Mouse (Mus musculus) neural tube, embryonic 15.5 days (tissue): ENCODE results near the gene Col8a2. TPM values are rescaled to one million over a fixed set of nuclear protein-coding genes. Genes with fewer than 3 reads are reported as not detected.
A peak's percentile ranks its signal among the peaks of the same experiment; 100 is the strongest.

Source experiments
- ATAC-seq: fragments of 200-750 bp; cut with Nextera tagmentation; 2 replicates; pipeline ENCODE4 v1.8.0; 2017; ENCODE audit warnings: mild to moderate bottlenecking, moderate TSS enrichment, moderate library complexity; ENCODE audit not compliant: low FRiP score
- H3K27ac ChIP-seq: fragments of 300-500 bp; sonication (generic); replicated peaks from 2 replicates; pipeline ENCODE4 v1.5.1; 2015; ENCODE audit warnings: mild to moderate bottlenecking, inconsistent platforms
- H3K27me3 ChIP-seq: fragments of 300-500 bp; sonication (generic); replicated peaks from 2 replicates; pipeline ENCODE4 v1.6.1; 2015; ENCODE audit warnings: inconsistent platforms
- H3K36me3 ChIP-seq: fragments of 300-500 bp; sonication (generic); 2 replicates; pipeline ENCODE4 v1.6.1; 2015; ENCODE audit warnings: inconsistent platforms
- H3K4me1 ChIP-seq: fragments of 300-500 bp; sonication (generic); 2 replicates; pipeline ENCODE4 v1.6.1; 2015; ENCODE audit warnings: inconsistent platforms
- H3K4me2 ChIP-seq: fragments of 300-500 bp; sonication (generic); 2 replicates; pipeline ENCODE4 v1.6.1; 2015; ENCODE audit warnings: inconsistent platforms, mild to moderate bottlenecking, moderate library complexity
- H3K4me3 ChIP-seq: fragments of 300-500 bp; sonication (generic); replicated peaks from 2 replicates; pipeline ENCODE4 v1.5.1; 2015; ENCODE audit warnings: mild to moderate bottlenecking, inconsistent platforms
- H3K9ac ChIP-seq: fragments of 300-500 bp; sonication (generic); replicated peaks from 2 replicates; pipeline ENCODE4 v1.6.1; 2015; ENCODE audit warnings: mild to moderate bottlenecking, inconsistent platforms
- H3K9me3 ChIP-seq: fragments of 300-500 bp; sonication (generic); replicated peaks from 2 replicates; pipeline ENCODE4 v1.6.1; 2016; ENCODE audit warnings: inconsistent platforms
- WGBS: fragments of 180-500 bp; shearing (Covaris S2); methylation state at CpG from one replicate; pipeline ENCODE4 v1.1.7; 2015; ENCODE audit warnings: mixed read lengths; 5-methylcytosine and 5-hydroxymethylcytosine counted together
- polyA plus RNA-seq: library from polyadenylated mRNA; unstranded; fragments of >200 nt; fragmentation: Nextera tagmentation; extraction: Ambion mirVana; gene quantifications from 2 replicates; pipeline ENCODE4 v1.2.1, GENCODE M21; 2015

Gene Col8a2
- polyA plus RNA-seq, 1 experiment from 2014 or later = 7.4 TPM

- Histone ChIP-seq H3K4me3 (peak overlapping the region; percentile 32; the same call in 1 of the 2 replicates), H3K27me3 (peaks cover 62% of the 10 kb centered on the region), H3K9ac (no peak overlapping the region), H3K9me3 (no peaks in the 10 kb centered on the region), H3K36me3 (no peaks in the 10 kb centered on the region), H3K4me2 (peak overlapping the region; percentile 16), H3K27ac (no peak overlapping the region), H3K4me1 (peaks cover 13% of the 10 kb centered on the region)
- no peak for ATAC-seq
- 35% methylated on average over 11 of the region's 11 CpGs for WGBS
Measured at GRCm38 (mm10) chr4:126287302-126287995, 856 bp downstream of the Col8a2 start.

GRCm38 (mm10) chr4:126288085-126288666, 1.6 kb downstream of the Col8a2 start:
- H3K27ac ChIP-seq = no peak overlapping the region
- no peak overlapping the region for H3K4me3 ChIP-seq
- H3K4me2 ChIP-seq = peak overlapping the region; percentile 16; the same call in 1 of the 2 replicates
- no peak for ATAC-seq
- peaks cover 62% of the 10 kb centered on the region for H3K27me3 ChIP-seq
- peaks cover 13% of the 10 kb centered on the region for H3K4me1 ChIP-seq
- WGBS = 43% methylated on average over 17 of the region's 17 CpGs
- no peaks in the 10 kb centered on the region for H3K36me3 ChIP-seq
- H3K9me3 ChIP-seq = no peaks in the 10 kb centered on the region
- H3K9ac ChIP-seq = no peak overlapping the region

GRCm38 (mm10) chr4:126290314-126290713, 3.7 kb downstream of the Col8a2 start:
- no peak overlapping the region for H3K27ac ChIP-seq
- H3K27me3 ChIP-seq = peaks cover 53% of the 10 kb centered on the region
- H3K4me2 ChIP-seq = no peak overlapping the region
- ATAC-seq = no peak
- no peak overlapping the region for H3K4me3 ChIP-seq
- no peaks in the 10 kb centered on the region for H3K9me3 ChIP-seq
- peaks cover 13% of the 10 kb centered on the region for H3K4me1 ChIP-seq
- 86% methylated on average over 8 of the region's 8 CpGs for WGBS
- no peak overlapping the region for H3K9ac ChIP-seq
- no peaks in the 10 kb centered on the region for H3K36me3 ChIP-seq

GRCm38 (mm10) chr4:126291196-126291595, 4.6 kb downstream of the Col8a2 start:
- Histone ChIP-seq H3K9ac (no peak overlapping the region), H3K9me3 (no peaks in the 10 kb centered on the region), H3K4me2 (no peak overlapping the region), H3K4me3 (no peak overlapping the region), H3K36me3 (no peaks in the 10 kb centered on the region), H3K4me1 (peaks cover 14% of the 10 kb centered on the region), H3K27ac (no peak overlapping the region), H3K27me3 (peaks cover 55% of the 10 kb centered on the region)
- no peak for ATAC-seq
- WGBS = 43% methylated on average over 13 of the region's 13 CpGs

GRCm38 (mm10) chr4:126295152-126295551, 8.6 kb downstream of the Col8a2 start:
- peaks cover 16% of the 10 kb centered on the region for H3K4me1 ChIP-seq
- WGBS = 81% methylated on average over 6 of the region's 6 CpGs
- ATAC-seq = no peak
- no peak overlapping the region for H3K4me3 ChIP-seq
- H3K36me3 ChIP-seq = no peaks in the 10 kb centered on the region
- H3K4me2 ChIP-seq = no peak overlapping the region
- H3K9ac ChIP-seq = no peak overlapping the region
- peaks cover 48% of the 10 kb centered on the region for H3K27me3 ChIP-seq
- H3K9me3 ChIP-seq = no peaks in the 10 kb centered on the region
- no peak overlapping the region for H3K27ac ChIP-seq

- peak overlapping the region; percentile 59; the same call in 1 of the 2 replicates for H3K4me2 ChIP-seq
- peaks cover 51% of the 10 kb centered on the region for H3K27me3 ChIP-seq
- WGBS = 43% methylated on average over 4 of the region's 4 CpGs
Measured at GRCm38 (mm10) chr4:126295937-126296336, 9.3 kb downstream of the Col8a2 start.

GRCm38 (mm10) chr4:126296617-126297101, 10.1 kb downstream of the Col8a2 start:
- peaks cover 58% of the 10 kb centered on the region for H3K27me3 ChIP-seq
- no peak overlapping the region; the same call in 1 of the 2 replicates for H3K27ac ChIP-seq
- peak overlapping the region; percentile 48 for H3K9ac ChIP-seq
- no peaks in the 10 kb centered on the region for H3K36me3 ChIP-seq
- H3K4me2 ChIP-seq = peak overlapping the region; percentile 59
- no peaks in the 10 kb centered on the region for H3K9me3 ChIP-seq
- 1% methylated on average over 34 of the region's 34 CpGs for WGBS
- peaks cover 26% of the 10 kb centered on the region for H3K4me1 ChIP-seq
- H3K4me3 ChIP-seq = peak overlapping the region; percentile 35
- peak; percentile 56; the same call in 1 of the 2 replicates for ATAC-seq

More at GRCm38 (mm10) chr4:126295937-126296336, 9.3 kb downstream of the Col8a2 start:
- ATAC-seq = no peak
- Histone ChIP-seq H3K9me3 (no peaks in the 10 kb centered on the region), H3K4me1 (peaks cover 19% of the 10 kb centered on the region), H3K9ac (peak overlapping the region; percentile 48; the same call in 1 of the 2 replicates), H3K36me3 (no peaks in the 10 kb centered on the region), H3K27ac (no peak overlapping the region), H3K4me3 (no peak overlapping the region)

- WGBS = 2% methylated on average over 49 of the region's 50 CpGs
- peak overlapping the region; percentile 58 for H3K4me2 ChIP-seq
- peaks cover 66% of the 10 kb centered on the region for H3K27me3 ChIP-seq
- H3K36me3 ChIP-seq = no peaks in the 10 kb centered on the region
- peak overlapping the region; percentile 27 for H3K4me3 ChIP-seq
- ATAC-seq = no peak
- no peaks in the 10 kb centered on the region for H3K9me3 ChIP-seq
- H3K9ac ChIP-seq = 0 out of 2 replicates have a peak overlapping the region, but pooled peaks have one; percentile 27
- H3K4me1 ChIP-seq = peaks cover 32% of the 10 kb centered on the region
- no peak overlapping the region for H3K27ac ChIP-seq
Measured at GRCm38 (mm10) chr4:126300916-126301583, 14.5 kb downstream of the Col8a2 start.

GRCm38 (mm10) chr4:126301584-126302309, 15.2 kb downstream of the Col8a2 start:
- peak; percentile 58; the same call in 1 of the 2 replicates for ATAC-seq
- Histone ChIP-seq H3K4me1 (peaks cover 25% of the 10 kb centered on the region), H3K4me2 (peak overlapping the region; percentile 58), H3K9me3 (no peaks in the 10 kb centered on the region), H3K36me3 (no peaks in the 10 kb centered on the region), H3K27me3 (peaks cover 61% of the 10 kb centered on the region), H3K27ac (no peak overlapping the region), H3K9ac (no peak overlapping the region), H3K4me3 (peak overlapping the region; percentile 27)
- 3% methylated on average over 27 of the region's 27 CpGs for WGBS

GRCm38 (mm10) chr4:126303877-126304276, 17.3 kb downstream of the Col8a2 start:
- H3K9ac ChIP-seq = no peak overlapping the region
- no peak overlapping the region for H3K27ac ChIP-seq
- no peak overlapping the region for H3K4me3 ChIP-seq
- WGBS = 53% methylated on average over 4 of the region's 4 CpGs
- peaks cover 16% of the 10 kb centered on the region for H3K4me1 ChIP-seq
- ATAC-seq = no peak
- H3K36me3 ChIP-seq = no peaks in the 10 kb centered on the region
- H3K27me3 ChIP-seq = peaks cover 43% of the 10 kb centered on the region
- no peak overlapping the region for H3K4me2 ChIP-seq
- no peaks in the 10 kb centered on the region for H3K9me3 ChIP-seq

GRCm38 (mm10) chr4:126305428-126305827, 18.8 kb downstream of the Col8a2 start:
- no peak for ATAC-seq
- Histone ChIP-seq H3K27ac (no peak overlapping the region), H3K4me2 (no peak overlapping the region), H3K4me3 (no peak overlapping the region), H3K4me1 (peaks cover 27% of the 10 kb centered on the region), H3K27me3 (peaks cover 36% of the 10 kb centered on the region), H3K36me3 (no peaks in the 10 kb centered on the region), H3K9me3 (no peaks in the 10 kb centered on the region), H3K9ac (no peak overlapping the region)
- 100% methylated on average over 1 of the region's 1 CpGs for WGBS
